Mouse (Mus musculus): Measurements from ENCODE around the gene St5. TPM values are rescaled to one million over a fixed set of nuclear protein-coding genes. Genes with fewer than 3 reads are reported as not detected.

The St5 gene
- total RNA-seq, 2 experiments from 2014 or later, result 82.6 to 246 TPM

- no peak for ATAC-seq (replicated peaks; ENCODE audit: low FRiP score, poor library complexity, severe bottlenecking)
Observed at GRCm38 (mm10) chr7:109646574-109646973, 56.8 kb downstream of the St5 start.

- no peak for ATAC-seq (replicated peaks; ENCODE audit: low FRiP score, poor library complexity, severe bottlenecking)
Observed at GRCm38 (mm10) chr7:109643305-109643994, 60.0 kb downstream of the St5 start.

GRCm38 (mm10) chr7:109641963-109642362 is 61.4 kb downstream of the St5 start:
- ATAC-seq (replicated peaks; ENCODE audit: low FRiP score, poor library complexity, severe bottlenecking), result no peak

- ATAC-seq (replicated peaks; ENCODE audit: low FRiP score, poor library complexity, severe bottlenecking), result no peak
Observed at GRCm38 (mm10) chr7:109641102-109641501, 62.3 kb downstream of the St5 start.

GRCm38 (mm10) chr7:109637391-109637790 is 66.0 kb downstream of the St5 start:
- ATAC-seq (replicated peaks; ENCODE audit: low FRiP score, poor library complexity, severe bottlenecking), result no peak

GRCm38 (mm10) chr7:109636086-109636792 is 67.2 kb downstream of the St5 start:
- ATAC-seq (replicated peaks; ENCODE audit: low FRiP score, poor library complexity, severe bottlenecking), result 0 out of 2 replicates have a peak, but pooled peaks have one; percentile 44

- no peak for ATAC-seq (replicated peaks; ENCODE audit: low FRiP score, poor library complexity, severe bottlenecking)
Observed at GRCm38 (mm10) chr7:109633404-109634085, 69.9 kb downstream of the St5 start.

GRCm38 (mm10) chr7:109631330-109631729 is 72.1 kb downstream of the St5 start:
- no peak for ATAC-seq (replicated peaks; ENCODE audit: low FRiP score, poor library complexity, severe bottlenecking)

- ATAC-seq (replicated peaks; ENCODE audit: low FRiP score, poor library complexity, severe bottlenecking), result no peak
Observed at GRCm38 (mm10) chr7:109629871-109630778, 73.3 kb downstream of the St5 start.

- no peak for ATAC-seq (replicated peaks; ENCODE audit: low FRiP score, poor library complexity, severe bottlenecking)
Observed at GRCm38 (mm10) chr7:109628935-109629609, 74.3 kb downstream of the St5 start.

GRCm38 (mm10) chr7:109627851-109628250 is 75.6 kb downstream of the St5 start:
- ATAC-seq (replicated peaks; ENCODE audit: low FRiP score, poor library complexity, severe bottlenecking), result no peak

- ATAC-seq (replicated peaks; ENCODE audit: low FRiP score, poor library complexity, severe bottlenecking), result no peak
Observed at GRCm38 (mm10) chr7:109622234-109622838, 81.1 kb downstream of the St5 start.

- ATAC-seq (replicated peaks; ENCODE audit: low FRiP score, poor library complexity, severe bottlenecking), result no peak
Observed at GRCm38 (mm10) chr7:109620967-109621366, 82.4 kb downstream of the St5 start.

GRCm38 (mm10) chr7:109620288-109620687 is 83.1 kb downstream of the St5 start:
- ATAC-seq (replicated peaks; ENCODE audit: low FRiP score, poor library complexity, severe bottlenecking), result no peak

- ATAC-seq (replicated peaks; ENCODE audit: low FRiP score, poor library complexity, severe bottlenecking), result peak; percentile 73
Observed at GRCm38 (mm10) chr7:109618721-109619120, 84.7 kb downstream of the St5 start.

- no peak for ATAC-seq (replicated peaks; ENCODE audit: low FRiP score, poor library complexity, severe bottlenecking)
Observed at GRCm38 (mm10) chr7:109617838-109618237, 85.6 kb downstream of the St5 start.

- ATAC-seq (replicated peaks; ENCODE audit: low FRiP score, poor library complexity, severe bottlenecking), result peak; percentile 87
Observed at GRCm38 (mm10) chr7:109616034-109616979, 87.1 kb downstream of the St5 start.

GRCm38 (mm10) chr7:109615601-109616000 is 87.8 kb downstream of the St5 start:
- ATAC-seq (replicated peaks; ENCODE audit: low FRiP score, poor library complexity, severe bottlenecking), result no peak

All from erythroid progenitor cell, adult 5-6 weeks (primary cell).